Mouse (Mus musculus) embryonic facial prominence, embryonic 14.5 days (tissue): Measurements from ENCODE around the gene Dyrk1a. TPM values are rescaled to one million over a fixed set of nuclear protein-coding genes. Genes with fewer than 3 reads are reported as not detected.

Experiments
- polyA plus RNA-seq: library from polyadenylated mRNA; unstranded; fragments of >200 nt; fragmentation: Nextera tagmentation; extraction: Ambion mirVana; gene quantifications from 2 replicates; pipeline ENCODE4 v1.2.1, GENCODE M21; 2014

Dyrk1a gene
- polyA plus RNA-seq, 1 experiment from 2014 or later = 11.2 TPM

Other genes starting within 250 kb of the Dyrk1a start
- gene Ripply3, start 241.6 kb upstream of the Dyrk1a start, polyA plus RNA-seq = 4.9 and 6.9 TPM in 2 replicates
- gene Ttc3, start 199.4 kb upstream of the Dyrk1a start, polyA plus RNA-seq = 270 and 324 TPM in 2 replicates
- gene Pigp, start 198.2 kb upstream of the Dyrk1a start, polyA plus RNA-seq = 125 and 131 TPM in 2 replicates
- 54.9 and 56.6 TPM in 2 replicates for gene Vps26c, start 43.2 kb upstream of the Dyrk1a start, polyA plus RNA-seq